Mouse (Mus musculus) embryonic fibroblast, embryonic 13.5 days (primary cell): Measurements from ENCODE around the gene Dpp8.

Experiments used
- CTCF ChIP-seq: IDR thresholded peaks from 2 replicates; pipeline ENCODE4 v1.5.1; 2011; ENCODE audit warnings: mild to moderate bottlenecking, control low read depth, low read length, moderate library complexity, borderline replicate concordance; ENCODE audit not compliant: insufficient read depth
- POLR2A ChIP-seq: IDR thresholded peaks from 2 replicates; pipeline ENCODE4 v1.6.1; 2011; ENCODE audit warnings: low read depth, mild to moderate bottlenecking, control low read depth, low read length, moderate library complexity

DNA sequence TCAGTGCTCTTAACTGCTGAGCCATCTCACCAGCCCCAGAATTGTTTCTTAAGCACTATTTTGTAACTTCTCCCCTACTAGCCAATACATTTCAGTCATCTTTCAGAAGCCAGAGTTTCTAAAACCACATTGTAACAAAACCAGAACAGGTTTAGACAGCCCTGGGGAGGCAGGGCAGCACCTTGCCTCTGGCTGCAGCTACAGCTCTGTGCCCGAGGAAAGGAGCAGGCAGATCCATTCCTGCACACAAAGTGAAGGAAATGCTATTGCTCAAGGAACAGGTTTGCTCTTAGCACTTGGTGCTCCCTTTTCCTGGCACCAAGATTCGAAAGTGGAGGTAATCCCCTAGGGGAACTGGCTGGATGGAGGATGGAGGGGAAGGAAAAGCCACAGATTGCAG, 85.3 kb downstream of the Dpp8 start:
- TF ChIP-seq POLR2A (no peak), CTCF (no peak)
